Mouse (Mus musculus): ENCODE results near the gene 1110051M20Rik. TPM values are rescaled to one million over a fixed set of nuclear protein-coding genes. Genes with fewer than 3 reads are reported as not detected.

1110051M20Rik gene
- polyA plus RNA-seq, 2 experiments from 2014 or later, result 40.3 to 55.7 TPM

DNA sequence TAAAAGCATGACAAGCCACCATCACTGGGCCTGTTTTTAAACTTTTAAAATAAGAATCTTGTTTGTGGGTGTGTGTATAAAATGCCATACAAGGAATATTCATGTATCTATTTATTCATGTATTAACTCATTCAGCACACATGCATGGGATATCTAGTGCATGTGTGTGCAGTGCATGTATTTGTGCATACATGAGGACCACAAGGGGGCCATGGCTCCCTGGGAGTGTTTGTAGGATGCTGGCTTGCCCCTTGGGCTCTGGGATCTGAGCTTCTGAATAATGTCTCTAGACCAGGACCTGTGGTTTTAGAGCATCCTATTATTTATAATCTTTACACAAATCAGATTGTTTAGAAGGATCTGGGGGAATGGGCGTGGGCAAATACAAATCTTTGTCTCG lies 143.7 kb downstream of the 1110051M20Rik start:
- no peak for ATAC-seq

DNA sequence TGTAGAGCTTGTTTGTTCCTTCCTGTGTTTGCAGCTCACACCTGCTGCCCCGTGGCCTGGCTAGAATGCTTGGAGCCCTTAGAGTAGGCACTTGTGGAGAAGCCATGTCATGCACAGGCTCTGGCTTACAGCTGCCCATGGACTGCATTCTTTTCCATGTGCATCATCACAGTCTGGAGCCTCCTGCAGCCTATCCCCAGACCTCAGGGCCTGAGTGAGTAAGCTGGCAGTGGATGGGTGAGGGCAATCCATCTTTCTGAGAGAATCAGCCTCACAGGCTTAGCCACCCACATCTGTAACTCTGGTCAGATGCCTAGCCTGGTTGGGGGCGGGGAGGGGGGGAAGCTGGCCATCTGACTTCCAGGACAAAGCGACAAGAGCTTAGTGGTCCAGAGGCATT lies 145.3 kb downstream of the 1110051M20Rik start:
- ATAC-seq, result no peak

DNA sequence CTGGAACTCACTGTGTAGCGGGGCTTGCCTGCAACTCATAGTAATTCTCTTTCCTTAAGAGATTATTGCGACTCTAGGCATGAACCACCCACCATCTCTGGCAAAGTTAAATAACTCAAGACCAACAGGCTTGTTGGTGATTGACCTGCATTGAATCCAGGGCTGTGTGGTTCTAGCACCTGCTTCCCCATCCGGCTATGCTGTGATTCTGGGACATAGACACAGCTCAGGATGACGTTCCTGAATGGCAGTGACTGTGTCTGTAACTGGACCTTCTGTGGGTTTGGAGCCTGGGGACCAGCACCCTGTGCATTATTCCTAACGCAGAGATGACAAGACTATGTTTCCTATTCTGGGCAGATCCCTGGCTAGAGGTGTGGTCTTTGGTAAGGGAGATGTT lies 148.6 kb downstream of the 1110051M20Rik start:
- ATAC-seq, result no peak

DNA sequence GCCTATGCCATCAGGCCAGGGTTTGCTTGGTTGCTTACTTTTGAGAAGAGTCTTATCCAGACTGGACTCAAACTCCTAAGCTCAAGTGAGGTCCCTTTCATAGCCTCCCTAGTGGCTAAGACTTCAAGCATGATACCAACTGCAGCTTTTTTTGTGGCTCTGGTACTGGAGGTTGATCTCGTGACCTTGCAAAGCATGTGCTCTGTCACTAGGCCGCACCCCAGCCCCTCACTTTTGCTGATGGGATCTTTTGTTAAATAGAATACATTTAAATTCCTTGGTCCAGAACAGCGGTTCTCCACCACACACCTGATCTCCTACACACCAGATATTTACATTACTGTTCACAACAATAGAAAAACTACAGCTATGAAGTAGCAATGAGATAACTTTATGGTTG lies 150.3 kb downstream of the 1110051M20Rik start:
- ATAC-seq, result no peak

DNA sequence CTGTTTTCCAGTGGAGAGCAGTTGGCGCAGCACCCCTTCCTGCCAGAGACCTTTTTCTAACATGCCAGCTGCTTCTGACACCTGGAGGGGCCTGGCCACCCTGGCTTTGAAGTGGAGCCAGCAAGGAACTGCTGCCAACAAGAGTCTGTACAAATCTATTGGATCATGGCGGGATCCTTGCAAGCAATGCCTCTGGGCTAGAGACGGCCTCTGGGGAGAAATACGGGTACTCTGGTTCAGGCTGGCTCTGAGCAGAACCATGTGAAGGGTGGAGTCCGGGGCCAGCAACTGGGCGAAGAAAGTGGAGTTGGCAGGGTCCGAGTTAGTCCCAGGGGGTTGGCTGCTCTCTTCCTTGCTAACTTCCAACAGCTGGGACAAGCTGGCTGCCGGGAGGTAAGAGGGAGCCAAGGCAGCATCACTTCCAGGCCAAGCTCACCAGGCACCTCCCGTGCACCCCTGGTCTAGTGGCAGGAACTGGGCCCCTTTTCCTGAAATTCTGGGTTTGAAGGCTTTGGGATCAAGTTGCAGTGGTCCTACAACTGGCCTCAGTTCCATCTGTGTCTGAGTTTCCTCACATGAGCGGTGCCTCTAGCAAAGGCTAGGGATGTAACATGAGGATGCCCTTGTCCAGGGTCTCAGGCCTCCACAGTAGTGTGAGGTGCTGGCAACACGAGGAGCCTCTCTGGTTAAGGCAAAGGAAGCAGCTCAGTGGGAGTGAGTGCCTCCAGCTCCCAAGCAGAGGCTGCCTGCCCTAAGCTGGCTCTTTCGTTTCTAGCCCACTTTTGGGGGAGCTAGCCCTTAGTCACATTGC lies 153.1 kb downstream of the 1110051M20Rik start:
- ATAC-seq, result no peak

DNA sequence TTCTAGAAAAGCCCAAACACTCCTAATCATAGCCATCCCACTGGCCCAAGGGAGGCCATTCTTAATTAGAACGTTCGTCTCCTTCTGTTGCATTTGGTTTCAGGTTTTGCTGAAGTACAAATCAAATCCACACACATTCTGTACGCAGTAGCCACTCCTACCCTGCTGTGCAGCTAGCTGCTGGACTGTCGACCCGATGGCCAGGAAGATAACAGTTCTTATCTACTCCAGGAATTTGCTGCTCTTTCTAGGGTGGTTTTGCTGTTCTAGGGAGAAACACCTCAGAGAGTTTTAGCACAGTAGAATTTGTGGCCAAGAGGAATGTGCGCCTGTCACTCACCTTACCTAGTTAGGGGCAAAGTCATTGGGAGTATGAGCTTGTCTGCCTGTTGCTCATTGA lies 156.9 kb downstream of the 1110051M20Rik start:
- no peak for ATAC-seq

DNA sequence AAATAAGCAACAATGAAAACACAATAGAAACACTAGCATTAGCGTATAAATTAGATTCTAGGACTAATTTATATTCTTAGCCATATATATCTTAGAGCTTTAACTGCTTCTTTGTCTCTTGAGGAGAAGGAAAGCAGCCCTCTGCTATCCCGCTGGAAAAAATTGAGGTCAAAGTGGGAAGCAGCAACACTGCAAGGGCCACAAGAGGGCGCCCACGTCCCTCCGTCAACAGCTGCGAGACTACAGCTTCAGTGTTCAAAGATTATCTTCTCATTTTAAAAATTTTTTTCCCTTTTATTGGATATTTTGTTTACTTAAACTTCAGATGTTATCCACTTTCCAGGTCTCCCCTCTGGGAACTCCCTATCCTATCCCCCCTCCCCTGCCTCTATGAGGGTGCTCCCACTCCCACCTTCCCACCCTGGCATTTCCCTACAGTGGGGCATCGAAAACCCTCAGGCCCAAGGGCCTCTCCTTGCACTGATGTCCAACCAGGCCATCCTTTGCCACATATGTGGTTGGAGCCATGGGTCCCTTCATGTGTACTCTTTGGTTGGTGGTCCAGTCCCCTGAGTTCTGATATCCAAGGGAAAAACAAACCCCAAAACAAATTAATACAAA lies 158.5 kb downstream of the 1110051M20Rik start:
- peak; percentile 37 for ATAC-seq

DNA sequence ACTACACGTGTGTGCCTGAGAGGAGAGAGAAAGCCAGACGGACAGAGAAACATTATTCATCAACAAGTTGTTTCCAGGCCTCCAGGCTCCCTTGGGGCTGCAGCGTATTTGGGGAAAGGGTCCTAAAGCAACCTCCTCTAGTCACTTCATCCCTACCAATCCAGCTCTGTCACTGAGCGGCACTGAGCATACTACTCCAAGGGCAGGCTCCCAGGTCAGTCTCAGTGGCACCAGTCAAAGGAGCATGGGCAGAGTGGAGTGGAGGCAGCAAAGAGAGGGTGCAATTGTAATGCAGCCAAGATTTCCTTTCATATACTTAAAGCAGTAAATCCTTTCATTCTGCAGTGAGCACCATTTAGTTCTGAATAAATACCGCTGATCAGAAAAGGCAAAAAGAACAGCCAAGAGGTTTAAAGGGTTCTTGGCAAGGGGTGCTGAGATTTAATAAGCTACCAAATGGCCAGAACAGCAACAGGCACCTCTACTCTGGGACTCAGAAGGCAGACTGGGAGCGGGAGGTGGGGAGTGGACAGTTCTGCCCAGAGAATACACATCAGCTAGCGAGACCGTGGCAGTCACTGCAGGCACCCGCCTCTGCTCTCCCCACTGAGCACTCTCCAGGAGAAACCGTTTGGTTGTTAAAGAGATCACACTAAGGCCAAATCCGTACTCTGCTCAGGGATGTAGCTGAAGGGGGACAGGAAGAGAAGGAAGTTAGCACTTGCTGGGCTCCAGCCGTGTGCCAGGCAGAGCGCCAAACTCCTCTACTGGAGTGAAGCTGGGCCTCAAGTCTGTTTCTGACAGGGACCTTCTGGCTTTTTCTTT lies 159.9 kb downstream of the 1110051M20Rik start:
- no peak for ATAC-seq

DNA sequence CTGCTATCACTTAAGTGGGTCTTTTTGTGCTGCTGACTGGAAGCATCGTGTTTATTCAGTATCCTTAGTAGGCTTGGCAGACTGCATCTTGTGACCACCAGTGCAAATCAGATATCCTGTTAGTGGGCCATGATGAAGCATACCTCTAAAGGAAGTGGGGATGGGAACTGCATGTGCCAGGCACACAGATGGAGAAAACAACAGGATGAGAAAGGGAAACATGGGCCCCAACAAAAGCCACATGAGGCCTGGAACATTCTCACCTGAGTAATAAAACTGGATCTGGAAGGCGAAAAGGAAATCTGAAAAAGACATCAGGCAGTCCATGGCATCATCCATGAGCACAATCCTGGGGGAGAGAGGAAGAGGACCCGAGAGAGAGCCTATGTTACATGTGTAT lies 160.5 kb downstream of the 1110051M20Rik start:
- no peak for ATAC-seq

DNA sequence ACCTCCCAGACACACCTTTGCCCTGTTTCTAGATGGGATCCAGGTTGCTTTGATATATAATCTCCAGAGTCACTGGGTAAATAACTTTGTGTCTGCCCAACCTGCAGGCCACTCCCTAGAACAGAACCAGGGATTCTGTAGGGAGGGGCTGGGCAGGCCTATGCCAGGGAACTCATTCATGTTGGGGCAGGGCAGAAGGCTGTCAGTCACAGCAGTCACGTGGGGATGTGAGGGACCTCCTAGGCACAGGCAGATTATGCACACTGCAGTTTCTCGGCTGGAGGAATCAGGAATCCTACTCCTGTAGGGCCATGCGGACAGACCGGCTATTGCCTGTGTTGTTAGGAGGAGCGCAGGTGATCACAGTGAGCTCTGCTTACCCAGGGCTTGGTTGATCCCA lies 163.1 kb downstream of the 1110051M20Rik start:
- ATAC-seq, result no peak

DNA sequence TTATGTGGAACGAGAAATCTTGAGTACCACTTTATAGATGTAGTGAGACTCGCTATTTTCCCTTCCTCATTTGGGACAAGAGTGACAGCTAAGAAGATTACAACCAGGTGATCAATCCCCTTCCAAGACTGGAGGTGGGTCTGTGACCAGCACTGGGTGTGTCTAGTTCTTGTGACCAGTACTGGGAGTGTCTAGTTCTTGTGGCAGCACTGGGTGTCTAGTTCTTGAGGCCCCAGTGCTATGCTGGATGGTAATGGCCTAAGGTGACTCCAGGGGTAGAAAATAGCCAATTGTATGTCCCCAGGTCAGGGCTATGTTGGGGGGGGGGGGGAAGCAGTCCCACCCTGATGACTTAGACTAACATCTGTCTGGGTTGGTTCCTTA lies 165.1 kb downstream of the 1110051M20Rik start:
- no peak for ATAC-seq

DNA sequence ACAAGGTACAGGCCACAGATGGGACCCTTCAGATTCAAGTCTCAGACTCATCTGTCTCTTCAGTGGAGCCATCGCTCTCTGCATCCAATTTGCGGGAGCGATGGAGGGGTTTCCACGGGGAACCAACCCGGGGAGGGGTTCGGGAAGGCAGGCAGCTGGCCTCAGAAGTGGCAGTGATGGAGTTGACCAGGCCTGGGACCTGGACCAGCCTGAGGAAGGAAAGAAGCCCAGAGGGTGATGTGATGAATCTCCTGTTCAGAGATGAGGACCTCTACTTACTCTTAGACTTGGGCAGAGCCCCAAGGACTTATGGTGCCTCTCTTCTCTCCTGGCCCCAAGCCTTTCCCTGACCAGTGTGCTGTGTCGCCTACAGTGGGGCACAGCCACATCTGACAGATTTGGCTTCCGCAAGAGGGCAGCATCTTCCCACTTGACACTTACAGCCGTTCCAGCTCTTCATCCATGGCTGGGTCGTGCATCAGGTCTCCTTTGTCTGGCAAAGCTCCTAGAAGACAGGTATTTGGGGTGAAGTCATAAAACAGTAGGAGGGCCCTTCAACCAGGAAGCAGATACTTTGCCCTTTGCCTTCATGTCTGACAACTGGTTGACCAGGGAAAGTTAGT lies 165.6 kb downstream of the 1110051M20Rik start:
- ATAC-seq, result no peak

DNA sequence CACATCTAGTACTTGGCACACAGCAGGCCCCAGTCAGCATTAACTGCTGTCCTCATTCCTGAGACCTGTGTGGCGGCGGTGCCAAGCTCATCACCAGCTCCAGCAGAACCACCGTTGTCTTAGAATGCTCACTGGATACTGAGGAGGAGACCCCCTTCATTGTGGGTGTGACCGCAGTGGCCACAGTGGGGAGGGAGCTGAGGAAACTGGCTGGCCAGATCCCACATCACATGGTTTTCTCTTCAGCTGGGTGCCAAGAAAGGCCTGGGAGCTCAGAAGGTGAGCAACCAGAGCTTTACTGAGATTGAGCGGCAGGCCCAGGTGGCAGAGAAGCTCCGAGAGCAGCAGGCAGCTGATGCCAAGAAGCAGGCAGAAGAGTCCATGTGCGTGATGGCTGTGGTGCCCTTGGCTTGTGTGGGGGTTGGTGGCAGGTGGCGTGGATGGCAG lies 174.8 kb downstream of the 1110051M20Rik start:
- ATAC-seq, result no peak

DNA sequence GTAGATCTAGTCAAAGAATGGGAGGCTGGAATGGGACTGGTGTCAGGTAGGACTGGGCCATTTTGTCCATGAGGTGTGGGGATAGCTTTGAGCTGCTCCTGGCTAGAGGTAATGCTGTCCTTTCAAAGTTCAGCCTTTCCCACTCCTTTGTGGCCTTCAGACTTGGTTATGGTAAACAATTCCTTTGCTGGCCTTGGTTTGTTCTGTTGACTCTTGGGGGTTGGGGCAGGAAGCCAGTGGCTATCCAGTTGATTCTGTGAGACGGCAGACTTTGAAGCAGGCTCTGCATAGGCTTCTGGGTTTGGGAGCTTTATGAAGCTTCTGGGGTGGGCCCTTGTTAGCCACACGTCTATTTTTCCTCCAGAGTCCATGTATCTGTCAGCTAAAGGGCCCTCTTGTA lies 175.8 kb downstream of the 1110051M20Rik start:
- ATAC-seq, result no peak

DNA sequence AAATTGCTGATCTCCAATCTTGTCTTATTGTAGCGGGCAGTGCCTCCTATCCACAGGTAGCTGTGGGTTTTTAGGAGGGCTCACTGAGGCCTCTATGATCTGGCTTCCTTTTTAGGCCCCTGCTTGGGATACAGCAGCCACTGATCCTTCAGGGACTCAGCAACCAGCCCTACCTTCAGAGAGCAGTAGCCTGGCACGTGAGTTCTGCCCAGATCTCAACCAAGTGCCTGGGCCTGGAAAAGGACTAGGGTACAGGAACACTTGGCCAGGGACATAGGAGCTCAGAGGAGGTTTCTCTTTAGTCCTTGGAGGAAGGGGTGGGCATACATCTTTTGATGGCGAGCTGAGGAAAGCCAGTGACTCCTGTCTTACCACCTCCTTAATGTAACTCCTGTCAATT lies 176.5 kb downstream of the 1110051M20Rik start:
- no peak for ATAC-seq

DNA sequence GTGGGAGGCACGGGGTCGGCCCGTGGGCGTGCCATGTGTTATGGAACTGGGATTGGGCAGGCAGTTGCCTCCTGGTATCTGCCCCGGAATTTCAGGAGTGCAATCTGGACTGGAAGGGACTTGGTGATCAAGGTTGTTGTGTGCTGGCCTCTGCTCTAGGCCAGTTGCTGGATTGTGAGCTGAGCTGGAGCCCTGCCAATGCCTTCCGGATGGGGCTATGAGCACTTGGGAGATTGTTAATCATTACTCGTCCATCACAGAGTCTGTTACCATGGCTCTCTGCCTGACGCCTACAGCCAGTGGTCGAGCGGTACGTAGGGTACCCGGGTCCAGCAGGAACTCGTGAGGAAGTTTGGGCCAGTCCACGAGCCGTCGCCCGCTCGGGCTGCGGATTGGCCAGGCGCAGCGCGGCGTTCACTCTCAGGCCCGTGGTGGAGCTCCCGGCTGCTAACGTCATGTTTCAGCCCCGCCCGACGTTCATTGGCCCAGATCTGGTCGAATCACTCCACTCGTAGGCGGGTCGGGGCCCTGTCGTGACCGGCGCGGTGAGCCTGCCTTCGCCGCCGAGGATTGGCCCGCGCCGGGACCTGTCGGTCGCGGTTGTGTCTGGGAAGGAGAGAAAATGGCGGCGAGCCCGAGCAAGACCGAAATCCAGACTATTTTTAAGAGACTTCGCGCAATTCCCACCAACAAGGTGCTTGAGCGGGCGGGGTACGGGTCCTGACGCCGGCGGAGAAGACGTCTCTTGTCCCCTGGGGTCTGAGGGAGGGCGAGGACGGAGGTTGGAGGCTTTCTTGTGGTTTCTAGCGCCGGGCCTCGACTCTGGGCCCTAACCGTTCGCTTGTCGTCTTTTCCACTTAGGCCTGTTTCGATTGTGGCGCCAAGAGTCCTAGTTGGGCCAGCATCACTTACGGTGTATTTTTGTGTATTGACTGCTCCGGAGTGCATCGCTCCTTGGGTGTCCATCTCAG lies 179.5 kb downstream of the 1110051M20Rik start, which contains the start of gene Arfgap2:
Gene Arfgap2 (plus strand): TSS at position 264 of the 971 bp plus-strand sequence.
- ATAC-seq, result peak; percentile 99

DNA sequence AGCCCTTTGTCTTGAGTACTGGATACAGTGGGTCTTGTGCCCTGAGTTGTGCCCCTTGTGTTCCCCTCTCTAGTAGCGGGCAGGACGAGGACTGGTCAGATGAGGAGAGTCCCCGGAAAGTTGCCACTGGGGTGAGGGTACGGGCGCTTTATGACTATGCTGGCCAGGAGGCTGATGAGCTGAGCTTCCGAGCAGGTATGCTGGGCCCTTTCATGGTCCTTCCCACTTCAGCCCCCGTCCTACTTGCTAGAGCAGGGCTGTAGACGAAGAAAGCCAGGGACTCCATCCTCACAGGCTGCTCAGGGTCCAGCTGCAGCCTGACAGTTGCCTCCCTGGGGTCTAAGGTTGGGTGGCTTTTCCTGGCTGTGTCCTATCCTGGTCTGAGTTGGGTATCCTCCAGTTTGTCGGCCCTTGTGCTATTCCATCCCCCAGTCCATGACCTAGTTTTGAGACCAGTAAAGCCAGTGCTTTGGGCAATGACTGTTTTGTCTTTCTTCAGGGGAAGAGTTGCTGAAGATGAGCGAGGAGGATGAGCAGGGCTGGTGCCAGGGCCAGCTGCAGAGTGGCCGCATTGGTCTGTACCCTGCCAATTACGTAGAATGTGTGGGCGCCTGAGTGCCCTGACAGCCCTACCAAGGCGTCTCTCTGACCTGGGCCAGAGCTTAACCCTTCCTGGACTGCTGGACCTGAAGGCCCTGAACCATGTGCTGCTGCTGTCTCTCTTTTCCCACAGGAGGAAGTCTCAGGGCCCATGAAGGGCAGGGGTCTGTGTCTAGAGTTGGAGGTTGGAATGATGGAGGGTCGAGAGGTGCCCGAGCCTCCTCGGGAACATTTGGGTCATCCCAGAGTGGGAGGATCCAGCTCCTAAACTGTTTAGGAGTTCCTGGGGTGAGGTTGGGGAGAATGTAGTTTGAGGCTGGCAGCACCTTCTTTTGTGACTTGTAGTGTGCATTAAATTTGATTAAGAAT lies 180.5 kb downstream of the 1110051M20Rik start:
- no peak for ATAC-seq

DNA sequence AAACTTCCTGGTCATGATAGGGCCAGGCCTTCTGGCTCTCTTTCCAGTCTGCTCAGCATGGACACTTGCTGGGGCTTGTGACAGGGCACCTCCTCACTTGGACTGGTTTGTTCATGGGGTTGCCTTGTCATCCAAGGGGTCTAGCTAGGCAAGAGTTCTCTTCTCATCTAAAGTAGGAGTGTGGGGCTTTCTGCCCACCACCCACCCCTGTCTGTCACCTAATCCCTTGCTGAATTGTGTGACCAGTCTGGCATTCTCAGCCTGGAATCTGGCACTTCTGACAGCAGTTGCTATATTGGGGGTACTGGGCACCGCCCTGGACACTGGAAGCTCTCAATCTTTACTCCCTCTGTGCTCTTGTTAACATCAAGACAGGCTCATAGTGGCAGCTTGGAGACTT lies 185.0 kb downstream of the 1110051M20Rik start:
- no peak for ATAC-seq

DNA sequence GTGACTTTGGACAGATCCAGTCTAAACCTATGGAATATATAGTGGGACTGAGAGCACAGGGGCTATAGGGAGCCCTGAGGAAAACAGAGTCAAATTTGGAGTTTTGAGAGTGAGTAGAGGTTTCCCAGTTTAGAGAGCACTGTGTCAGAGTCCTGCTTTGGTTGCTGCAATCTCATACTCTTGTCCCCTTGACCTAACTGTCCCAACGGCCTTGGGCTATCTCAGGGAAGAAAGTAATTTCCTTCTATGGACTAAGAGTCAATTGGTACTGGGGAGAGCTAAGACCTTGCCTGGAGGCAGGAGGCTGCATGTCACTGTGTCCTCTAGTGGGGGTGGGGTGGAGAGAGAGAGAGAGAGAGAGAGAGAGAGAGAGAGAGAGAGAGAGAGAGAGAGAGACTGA lies 185.7 kb downstream of the 1110051M20Rik start:
- no peak for ATAC-seq

DNA sequence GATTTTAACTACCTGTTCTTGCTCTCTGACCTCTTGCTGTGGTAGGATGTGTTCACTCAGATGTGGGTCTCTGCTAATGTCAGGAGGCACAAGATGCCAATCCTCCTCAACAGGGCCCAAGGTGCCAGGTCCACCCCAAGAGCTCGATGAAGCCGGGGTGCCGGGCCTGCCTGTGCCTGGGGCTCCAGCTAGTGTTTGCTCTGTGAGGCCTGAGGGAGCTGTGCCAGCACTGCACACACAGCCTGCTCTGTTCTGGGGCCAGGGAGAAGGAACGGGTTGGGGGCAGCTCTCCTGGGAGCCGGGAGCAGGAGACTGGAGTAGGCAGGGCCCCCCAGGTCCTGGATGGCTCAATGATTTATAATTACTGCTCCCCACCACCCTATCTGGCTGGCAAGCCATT lies 186.4 kb downstream of the 1110051M20Rik start:
- ATAC-seq, result no peak

Data from CD4-positive, CD25-positive, alpha-beta regulatory T cell, adult 4 months (primary cell).